Mouse (Mus musculus) limb, embryonic 14.5 days (tissue): Measurements from ENCODE around the gene Slc7a14. TPM values are rescaled to one million over a fixed set of nuclear protein-coding genes. Genes with fewer than 3 reads are reported as not detected.

Experiments used
- ATAC-seq: fragments of 200-750 bp; cut with Nextera tagmentation; 2 replicates; pipeline ENCODE4 v1.8.0; 2017; ENCODE audit warnings: low read depth, moderate number of reproducible peaks, moderate TSS enrichment; ENCODE audit not compliant: low FRiP score
- DNase-seq: peaks from one replicate; pipeline ENCODE4 v3.0.0-alpha.2; 2015; ENCODE audit warnings: low spot score
- H3K27ac ChIP-seq: fragments of 300-500 bp; sonication (generic); replicated peaks from 2 replicates; pipeline ENCODE4 v1.5.1; 2014; ENCODE audit warnings: low read depth, mild to moderate bottlenecking, low read length, moderate library complexity, mixed read lengths
- H3K27me3 ChIP-seq: fragments of 300-500 bp; sonication (generic); 2 replicates; pipeline ENCODE4 v1.6.1; 2014; ENCODE audit warnings: low read length, mixed read lengths; ENCODE audit not compliant: control insufficient read depth, insufficient read depth
- H3K36me3 ChIP-seq: fragments of 300-500 bp; sonication (generic); 2 replicates; pipeline ENCODE4 v1.6.1; 2014; ENCODE audit warnings: mild to moderate bottlenecking, low read length, moderate library complexity, mixed read lengths; ENCODE audit not compliant: control insufficient read depth, insufficient read depth
- H3K4me1 ChIP-seq: fragments of 300-500 bp; sonication (generic); 2 replicates; pipeline ENCODE4 v1.6.1; 2014; ENCODE audit warnings: antibody characterized with exemption, low read length, mixed read lengths; ENCODE audit not compliant: control insufficient read depth, insufficient read depth
- H3K4me2 ChIP-seq: fragments of 300-500 bp; sonication (generic); replicated peaks from 2 replicates; pipeline ENCODE4 v1.6.1; 2014; ENCODE audit warnings: low read depth, mild to moderate bottlenecking, low read length, moderate library complexity; ENCODE audit not compliant: severe bottlenecking
- H3K4me3 ChIP-seq: fragments of 300-500 bp; sonication (generic); replicated peaks from 2 replicates; pipeline ENCODE4 v1.5.1; 2014; ENCODE audit warnings: low read length
- H3K9ac ChIP-seq: fragments of 300-500 bp; sonication (generic); 2 replicates; pipeline ENCODE4 v1.6.1; 2014; ENCODE audit warnings: mild to moderate bottlenecking, low read depth, low read length, moderate library complexity; ENCODE audit not compliant: severe bottlenecking
- H3K9me3 ChIP-seq: fragments of 300-500 bp; sonication (generic); 2 replicates; pipeline ENCODE4 v1.6.1; 2016; ENCODE audit warnings: low read length; ENCODE audit not compliant: control insufficient read depth
- POLR2A ChIP-seq: fragments of 200-500 bp; IDR thresholded peaks from 2 replicates; pipeline ENCODE4 v1.8.0; 2012; ENCODE audit warnings: inconsistent platforms, mild to moderate bottlenecking, moderate library complexity, borderline replicate concordance; ENCODE audit not compliant: insufficient read depth, insufficient read length; ENCODE audit errors: extremely low read depth
- WGBS: fragments of 180-500 bp; shearing (Covaris S2); extraction: QIAGEN DNeasy Blood & Tissue Kit; methylation state at CpG from one replicate; pipeline ENCODE4 v1.1.7; 2014; 5-methylcytosine and 5-hydroxymethylcytosine counted together
- polyA plus RNA-seq, 2 experiments: library from polyadenylated mRNA; depleted of rRNA in 1 of 2; stranded (reverse) in 1 of 2; unstranded in 1 of 2; fragments of >200 nt; fragmentation: Nextera tagmentation in 1 of 2; extraction: Ambion mirVana in 1 of 2; gene quantifications; 2 replicates each; pipeline versions ENCODE4 v1.2.1 to v1.2.3; 2012 to 2014

The Slc7a14 gene
- polyA plus RNA-seq, 2 experiments, result 0.04 TPM; not detected in 1

DNA sequence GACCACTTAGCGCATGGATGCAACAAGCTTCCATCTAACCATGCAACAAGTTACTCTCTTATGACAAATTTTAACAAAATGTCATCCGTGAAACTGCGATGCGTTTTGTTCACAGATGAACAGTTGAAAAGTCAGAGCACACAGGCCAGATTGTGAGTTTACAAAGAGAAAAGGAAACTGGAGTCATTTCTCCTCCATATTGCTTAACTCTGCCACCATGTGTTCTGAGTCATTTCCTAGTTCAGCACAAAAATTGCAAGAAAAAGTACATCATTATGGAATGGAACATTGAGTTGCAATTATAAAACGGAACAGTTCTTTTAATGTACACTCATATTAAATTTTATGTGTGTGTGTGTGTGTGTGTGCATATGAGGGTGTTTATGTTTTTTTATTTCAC, 17.6 kb upstream of the Slc7a14 start:
- Histone ChIP-seq H3K36me3 (no peaks in the 10 kb centered on the region), H3K27ac (no peak overlapping the region), H3K4me1 (no peaks in the 10 kb centered on the region), H3K9me3 (no peaks in the 10 kb centered on the region), H3K4me3 (no peak overlapping the region), H3K27me3 (no peaks in the 10 kb centered on the region), H3K4me2 (no peak overlapping the region), H3K9ac (no peak overlapping the region)
- no peak for TF ChIP-seq POLR2A
- DNase-seq, result no peak
- ATAC-seq, result no peak
- 83% methylated on average over 5 of the region's 5 CpGs for WGBS

- TF ChIP-seq POLR2A, result no peak
- H3K9ac ChIP-seq, result no peak overlapping the region
- no peaks in the 10 kb centered on the region for H3K27me3 ChIP-seq
- no peaks in the 10 kb centered on the region for H3K4me1 ChIP-seq
- 22% methylated on average over 3 of the region's 3 CpGs for WGBS
- DNase-seq (no peak), ATAC-seq (no peak)
- H3K27ac ChIP-seq, result no peak overlapping the region
- no peaks in the 10 kb centered on the region for H3K9me3 ChIP-seq
- no peak overlapping the region for H3K4me3 ChIP-seq
- no peak overlapping the region for H3K4me2 ChIP-seq
- no peaks in the 10 kb centered on the region for H3K36me3 ChIP-seq
These were observed 14.1 kb upstream of the Slc7a14 start for GRCm38 (mm10) chr3:31324231-31324654.

- DNase-seq (no peak), ATAC-seq (no peak)
- TF ChIP-seq POLR2A, result no peak
- 0 out of 2 replicates have a peak overlapping the region, but pooled peaks have one; percentile 2 for H3K4me3 ChIP-seq
- H3K9me3 ChIP-seq, result no peaks in the 10 kb centered on the region
- no peak overlapping the region for H3K4me2 ChIP-seq
- no peak overlapping the region for H3K9ac ChIP-seq
- under 1% methylated on average over 36 of the region's 36 CpGs for WGBS
- no peak overlapping the region for H3K27ac ChIP-seq
- no peaks in the 10 kb centered on the region for H3K4me1 ChIP-seq
- no peaks in the 10 kb centered on the region for H3K36me3 ChIP-seq
- H3K27me3 ChIP-seq, result peaks cover 32% of the 10 kb centered on the region
These were observed 726 bp downstream of the Slc7a14 start for GRCm38 (mm10) chr3:31309371-31309933.

DNA sequence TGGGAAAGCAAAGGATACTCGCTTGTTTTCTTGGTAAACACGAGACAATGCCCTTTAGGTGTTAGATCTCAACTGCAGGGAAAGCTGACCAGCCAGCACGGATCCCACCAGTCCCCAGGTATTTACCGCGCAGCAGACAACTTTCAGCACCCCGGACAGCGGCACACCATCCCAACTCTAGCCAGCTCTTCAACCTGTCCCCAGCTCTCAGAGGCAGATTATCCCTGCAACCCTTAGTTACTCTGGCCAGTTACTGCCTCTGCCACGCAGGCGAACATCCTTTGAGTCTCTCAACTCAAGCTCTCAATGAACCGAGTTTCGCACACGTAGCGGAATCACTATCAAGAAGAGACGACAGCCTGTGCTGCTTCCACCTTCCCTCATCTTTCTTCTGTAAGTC, 1.3 kb downstream of the Slc7a14 start:
- no peak for TF ChIP-seq POLR2A
- ATAC-seq, result no peak
- H3K9ac ChIP-seq, result no peak overlapping the region
- no peaks in the 10 kb centered on the region for H3K9me3 ChIP-seq
- no peak overlapping the region for H3K27ac ChIP-seq
- peaks cover 32% of the 10 kb centered on the region for H3K27me3 ChIP-seq
- no peak overlapping the region for H3K4me3 ChIP-seq
- no peak overlapping the region for H3K4me2 ChIP-seq
- WGBS, result 1% methylated on average over 14 of the region's 14 CpGs
- H3K36me3 ChIP-seq, result no peaks in the 10 kb centered on the region
- DNase-seq, result peak; percentile 85
- no peaks in the 10 kb centered on the region for H3K4me1 ChIP-seq

DNA sequence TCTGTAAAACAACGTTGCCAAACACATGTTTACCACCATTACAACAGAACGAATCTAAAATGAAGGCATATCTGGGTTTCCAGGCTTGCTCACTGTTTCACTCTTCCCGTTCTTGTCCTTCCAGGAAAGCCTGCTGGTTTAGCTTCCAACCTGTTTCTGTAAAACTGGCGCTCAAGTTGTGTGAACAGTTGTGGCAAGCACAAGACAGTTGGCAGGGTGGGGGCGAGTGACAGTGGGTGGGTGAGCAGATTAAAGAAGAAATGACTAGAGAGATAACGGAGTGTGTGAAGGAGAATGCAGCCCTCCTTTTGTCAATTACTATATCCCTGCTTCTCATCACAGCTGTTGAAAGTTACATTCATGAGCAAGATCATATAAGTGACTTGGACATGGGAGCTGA, 2.2 kb downstream of the Slc7a14 start:
- Histone ChIP-seq H3K9me3 (no peaks in the 10 kb centered on the region), H3K36me3 (no peaks in the 10 kb centered on the region), H3K4me3 (no peak overlapping the region), H3K9ac (no peak overlapping the region), H3K4me1 (no peaks in the 10 kb centered on the region), H3K27me3 (peaks cover 32% of the 10 kb centered on the region), H3K27ac (no peak overlapping the region), H3K4me2 (no peak overlapping the region)
- ATAC-seq (no peak), DNase-seq (no peak)
- 83% methylated on average over 6 of the region's 6 CpGs for whole genome bisulfite sequencing
- TF ChIP-seq POLR2A, result no peak
